Mouse (Mus musculus) liver, postnatal 0 days (tissue): ENCODE results near the gene Slbp.

Source experiments
- CTCF ChIP-seq: sonication (generic); IDR thresholded peaks from 2 replicates; pipeline ENCODE4 v1.5.1; 2016; ENCODE audit warnings: antibody characterized with exemption, low read depth
- EP300 ChIP-seq: IDR thresholded peaks from 2 replicates; pipeline ENCODE4 v1.6.1; 2016; ENCODE audit warnings: antibody characterized with exemption, low read depth, mild to moderate bottlenecking

- TF ChIP-seq CTCF (no peak), EP300 (no peak)
Measured at GRCm38 (mm10) chr5:33632526-33632925, 19.8 kb downstream of the Slbp start.
